Comparison of ENCODE assay signal across 24 mouse cellular contexts in the genomic region with DNA sequence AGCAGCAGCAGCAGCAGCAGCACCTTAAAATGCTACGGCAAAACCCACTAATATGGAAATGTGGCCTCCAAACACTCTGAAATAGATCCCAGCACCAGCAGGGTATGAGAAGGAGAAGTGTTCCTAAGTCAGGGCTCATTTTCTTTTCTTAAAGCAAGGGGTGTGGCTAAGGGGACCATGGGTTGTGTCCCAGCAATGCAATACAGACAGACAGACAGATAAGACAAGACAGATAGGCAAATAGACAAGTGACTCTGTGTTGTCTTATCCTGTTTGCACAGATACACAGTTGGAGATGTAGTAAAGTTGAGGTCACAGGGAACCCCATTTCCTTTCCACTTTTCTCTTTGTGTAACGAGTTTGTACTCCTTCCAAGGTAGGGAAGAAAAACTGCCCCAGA. TPM values are rescaled to one million over a fixed set of nuclear protein-coding genes. Genes with fewer than 3 reads are reported as not detected.
DNase-seq lines count a peak whose midpoint lies in the region; ATAC-seq and TF ChIP-seq lines count a peak whose summit lies in the region.
"Had no signal": no experiment of that assay in that cellular context is flagged by ENCODE, and none has a peak within 500 bp of the region (broad histone marks: within the 10 kb centered on the region; RNA-seq: fewer than 3 reads in every experiment).

No protein-coding gene starts in this region.

- 0 out of 2 replicates have a peak overlapping the region, but pooled peaks have one; percentile 25 for H3K27ac ChIP-seq in limb, embryonic 10.5 days
- peak overlapping the region; percentile 83 for H3K27ac ChIP-seq in liver, embryonic 16.5 days (ENCODE audit: low read length)
- H3K27ac ChIP-seq in forebrain, embryonic 16.5 days (ENCODE audit: low read length) = no peak overlapping the region
- no peak overlapping the region for H3K27ac ChIP-seq in midbrain, embryonic 14.5 days (replicated peaks; ENCODE audit: low read depth, low read length)
- H3K27ac ChIP-seq: embryonic facial prominence, embryonic 10.5 days; heart, embryonic 13.5 days; hindbrain, embryonic 13.5 days; macrophage; midbrain, embryonic 15.5 days; neural tube, embryonic 15.5 days had no signal

- ATAC-seq in G1E (ENCODE audit: extremely low read depth, insufficient number of reproducible peaks, low FRiP score, poor library complexity, severe bottlenecking) = peak; percentile 72
- ATAC-seq in liver, embryonic 16.5 days (ENCODE audit: low read depth) = no peak
- ATAC-seq in forebrain, embryonic 16.5 days = no peak
- ATAC-seq in midbrain, embryonic 14.5 days (ENCODE audit: low FRiP score, low TSS enrichment) = no peak
- ATAC-seq: midbrain, embryonic 15.5 days had no signal

- H3K4me3 ChIP-seq in G1E (ENCODE audit: low read depth, low read length) = peak overlapping the region; percentile 58; the same call in 1 of the 2 replicates
- no peak overlapping the region for H3K4me3 ChIP-seq in limb, embryonic 10.5 days
- H3K4me3 ChIP-seq in liver, embryonic 16.5 days (ENCODE audit: low read depth, low read length) = no peak overlapping the region
- no peak overlapping the region for H3K4me3 ChIP-seq in forebrain, embryonic 16.5 days (replicated peaks; ENCODE audit: low read length)
- no peak overlapping the region for H3K4me3 ChIP-seq in midbrain, embryonic 14.5 days (replicated peaks; ENCODE audit: low read depth, low read length)
- H3K4me3 ChIP-seq: embryonic facial prominence, embryonic 10.5 days; heart, embryonic 13.5 days; hindbrain, embryonic 13.5 days; midbrain, embryonic 15.5 days; neural tube, embryonic 15.5 days had no signal

- peaks cover 10% of the 10 kb centered on the region; the same call in 1 of the 2 replicates for H3K27me3 ChIP-seq in G1E (ENCODE audit: insufficient read depth, low read length)
- peaks cover 10% of the 10 kb centered on the region; the same call in 1 of the 2 replicates for H3K27me3 ChIP-seq in limb, embryonic 10.5 days (ENCODE audit: low read depth, poor library complexity, severe bottlenecking)
- H3K27me3 ChIP-seq in liver, embryonic 16.5 days (ENCODE audit: control insufficient read depth, insufficient read depth, low read depth, low read length) = no peaks in the 10 kb centered on the region
- H3K27me3 ChIP-seq in forebrain, embryonic 16.5 days (replicated peaks; ENCODE audit: control insufficient read depth, insufficient read depth, low read length) = no peaks in the 10 kb centered on the region
- H3K27me3 ChIP-seq in midbrain, embryonic 14.5 days (ENCODE audit: control insufficient read depth, insufficient read depth, low read length) = no peaks in the 10 kb centered on the region
- H3K27me3 ChIP-seq: heart, embryonic 13.5 days; midbrain, embryonic 15.5 days had no signal

- DNase-seq in A20 (ENCODE audit: low read depth, low spot score) = peak; percentile 31
- DNase-seq in G1E (ENCODE audit: low spot score) = peak; percentile 54
- DNase-seq in limb, embryonic 10.5 days (ENCODE audit: low spot score) = no peak
- no peak for DNase-seq in urinary bladder, postnatal 4 days (ENCODE audit: low spot score in 2 of 2)
- DNase-seq in thymus, postnatal 0 days (ENCODE audit: low spot score) = no peak
- DNase-seq in midbrain, embryonic 14.5 days = no peak
- DNase-seq: adrenal gland, postnatal 25 days; cerebellum, adult 18-20 months; kidney, adult 11 months; kidney, postnatal 10 days; lung, adult 2 months; right cerebral cortex, postnatal 14 days; thymus, postnatal 36 days had no signal

- no peak for TF ChIP-seq CTCF in G1E (IDR thresholded peaks at IDR 0.05; ENCODE audit: low read depth, low read length)

- H3K9ac ChIP-seq in liver, embryonic 16.5 days (ENCODE audit: low read depth, low read length) = no peak overlapping the region
- no peak overlapping the region for H3K9ac ChIP-seq in forebrain, embryonic 16.5 days (replicated peaks; ENCODE audit: low read depth, low read length)
- H3K9ac ChIP-seq in midbrain, embryonic 14.5 days (replicated peaks; ENCODE audit: low read length) = no peak overlapping the region
- H3K9ac ChIP-seq: midbrain, embryonic 15.5 days; neural tube, embryonic 15.5 days had no signal

- WGBS in limb, embryonic 10.5 days = 70% methylated on average over 2 of the region's 2 CpGs
- 19% methylated on average over 2 of the region's 2 CpGs for WGBS in liver, embryonic 16.5 days (ENCODE audit: insufficient replicate concordance)
- 85% methylated on average over 2 of the region's 2 CpGs for WGBS in forebrain, embryonic 16.5 days
- 86% methylated on average over 2 of the region's 2 CpGs for WGBS in midbrain, embryonic 14.5 days

- H3K4me1 ChIP-seq in G1E (ENCODE audit: insufficient read depth, low read depth, low read length) = peaks cover 64% of the 10 kb centered on the region
- H3K4me1 ChIP-seq in limb, embryonic 10.5 days = peaks cover 28% of the 10 kb centered on the region
- H3K4me1 ChIP-seq in liver, embryonic 16.5 days (ENCODE audit: control insufficient read depth, low read depth, low read length) = peaks cover 36% of the 10 kb centered on the region
- peaks cover 14% of the 10 kb centered on the region for H3K4me1 ChIP-seq in forebrain, embryonic 16.5 days (replicated peaks; ENCODE audit: control insufficient read depth, insufficient read depth, low read length)
- peaks cover 9% of the 10 kb centered on the region for H3K4me1 ChIP-seq in midbrain, embryonic 14.5 days (ENCODE audit: control insufficient read depth, insufficient read depth, low read length)

- H3K4me2 ChIP-seq in liver, embryonic 16.5 days (ENCODE audit: low read depth, low read length) = peak overlapping the region; percentile 22
- H3K4me2 ChIP-seq in forebrain, embryonic 16.5 days (ENCODE audit: low read length) = no peak overlapping the region
- no peak overlapping the region for H3K4me2 ChIP-seq in midbrain, embryonic 14.5 days (ENCODE audit: low read length)
- H3K4me2 ChIP-seq: hindbrain, embryonic 13.5 days; midbrain, embryonic 15.5 days; neural tube, embryonic 15.5 days had no signal

- no peaks in the 10 kb centered on the region for H3K9me3 ChIP-seq in G1E (replicated peaks)
- H3K9me3 ChIP-seq in limb, embryonic 10.5 days (replicated peaks) = no peaks in the 10 kb centered on the region
- H3K9me3 ChIP-seq in liver, embryonic 16.5 days (replicated peaks; ENCODE audit: control insufficient read depth, low read length) = no peaks in the 10 kb centered on the region
- no peaks in the 10 kb centered on the region for H3K9me3 ChIP-seq in forebrain, embryonic 16.5 days (ENCODE audit: control insufficient read depth, low read length)
- H3K9me3 ChIP-seq in midbrain, embryonic 14.5 days (ENCODE audit: control insufficient read depth, low read length) = no peaks in the 10 kb centered on the region
- H3K9me3 ChIP-seq: embryonic facial prominence, embryonic 10.5 days; heart, embryonic 13.5 days; hindbrain, embryonic 13.5 days; midbrain, embryonic 15.5 days; neural tube, embryonic 15.5 days had no signal

- peaks cover 10% of the 10 kb centered on the region for H3K36me3 ChIP-seq in G1E (replicated peaks)
- no peaks in the 10 kb centered on the region for H3K36me3 ChIP-seq in limb, embryonic 10.5 days
- H3K36me3 ChIP-seq in liver, embryonic 16.5 days (ENCODE audit: control insufficient read depth, insufficient read depth) = no peaks in the 10 kb centered on the region
- H3K36me3 ChIP-seq in forebrain, embryonic 16.5 days (ENCODE audit: control insufficient read depth, insufficient read depth) = no peaks in the 10 kb centered on the region
- H3K36me3 ChIP-seq in midbrain, embryonic 14.5 days (ENCODE audit: control insufficient read depth, insufficient read depth, low read length) = no peaks in the 10 kb centered on the region
- H3K36me3 ChIP-seq: embryonic facial prominence, embryonic 10.5 days; heart, embryonic 13.5 days; hindbrain, embryonic 13.5 days; midbrain, embryonic 15.5 days; neural tube, embryonic 15.5 days had no signal

RNA-seq across cellular contexts. Expression of a gene that starts 1.0 kb away (rescaled TPM):
- not detected in 2 replicates for total RNA-seq in G1E (2014; fragmentation: Nextera tagmentation)
- under 0.01 TPM in 2 replicates for total RNA-seq in G1E (2017)
- 0.02 TPM in 1 of 2 replicates, not detected in the other for polyA plus RNA-seq in G1E (2012)
- 0.10 and 0.20 TPM in 2 replicates for polyA plus RNA-seq in limb, embryonic 10.5 days (2016; fragmentation: Nextera tagmentation; extraction: Ambion mirVana)
- polyA plus RNA-seq in liver, embryonic 16.5 days (2015; fragmentation: Nextera tagmentation; extraction: Ambion mirVana) = 16.9 and 19.2 TPM in 2 replicates
- 0.13 TPM in 1 of 2 replicates, not detected in the other for polyA plus RNA-seq in thymus, postnatal 0 days (2015; fragmentation: Nextera tagmentation; extraction: Ambion mirVana)
- 0.47 and 0.86 TPM in 2 replicates for polyA plus RNA-seq in forebrain, embryonic 16.5 days (2015; fragmentation: Nextera tagmentation; extraction: Ambion mirVana)
- polyA plus RNA-seq in midbrain, embryonic 14.5 days (2014; fragmentation: Nextera tagmentation; extraction: Ambion mirVana) = 0.12 and 0.24 TPM in 2 replicates
- total RNA-seq: common myeloid progenitor, adult 5-6 weeks; granulocyte monocyte progenitor cell, adult 5-6 weeks; heart, postnatal 25 days had no signal
- polyA plus RNA-seq: embryonic facial prominence, embryonic 10.5 days; macrophage had no signal

RNA-seq across cellular contexts. Expression of a gene that starts 2.4 kb away (rescaled TPM):
- 26.4 and 35.0 TPM in 2 replicates for total RNA-seq in G1E (2014; fragmentation: Nextera tagmentation)
- total RNA-seq in G1E (2017) = 47.8 and 52.7 TPM in 2 replicates
- 43.8 and 47.2 TPM in 2 replicates for polyA plus RNA-seq in G1E (2012)
- 27.0 and 29.6 TPM in 2 replicates for polyA plus RNA-seq in limb, embryonic 10.5 days (2016; fragmentation: Nextera tagmentation; extraction: Ambion mirVana)
- 22.0 and 23.4 TPM in 2 replicates for polyA plus RNA-seq in liver, embryonic 16.5 days (2015; fragmentation: Nextera tagmentation; extraction: Ambion mirVana)
- polyA plus RNA-seq in thymus, postnatal 0 days (2015; fragmentation: Nextera tagmentation; extraction: Ambion mirVana) = 24.9 and 29.7 TPM in 2 replicates
- polyA plus RNA-seq in forebrain, embryonic 16.5 days (2015; fragmentation: Nextera tagmentation; extraction: Ambion mirVana) = 46.0 and 47.1 TPM in 2 replicates
- 28.6 and 32.6 TPM in 2 replicates for polyA plus RNA-seq in midbrain, embryonic 14.5 days (2014; fragmentation: Nextera tagmentation; extraction: Ambion mirVana)

Comparison
In these comparisons a context has a peak if more than half of its experiments do, and no peak if none do; other contexts are left out.
1. DNase-seq: peak in A20 (single experiment) and G1E (single experiment); none in limb, embryonic 10.5 days (single experiment), urinary bladder, postnatal 4 days (0 of 2), thymus, postnatal 0 days (single experiment) and midbrain, embryonic 14.5 days (single experiment).
2. H3K27ac ChIP-seq: peak in limb, embryonic 10.5 days (single experiment) and liver, embryonic 16.5 days (single experiment); none in forebrain, embryonic 16.5 days (single experiment) and midbrain, embryonic 14.5 days (single experiment).